Mouse (Mus musculus) megakaryocyte, embryonic 14.5 days (primary cell): Measurements from ENCODE around the gene Cenpa. TPM values are rescaled to one million over a fixed set of nuclear protein-coding genes. Genes with fewer than 3 reads are reported as not detected.

ENCODE experiments used
- H3K27me3 ChIP-seq: replicated peaks from 2 replicates; pipeline ENCODE3; 2012; ENCODE audit warnings: inconsistent platforms
- H3K36me3 ChIP-seq: replicated peaks from 2 replicates; pipeline ENCODE3; 2012; ENCODE audit warnings: low read length, inconsistent platforms, mixed read lengths
- H3K4me1 ChIP-seq: 2 replicates; pipeline ENCODE4 v1.6.1; 2012; ENCODE audit warnings: inconsistent platforms
- H3K4me3 ChIP-seq: replicated peaks from 2 replicates; pipeline ENCODE3; 2012; ENCODE audit warnings: moderate library complexity, mild to moderate bottlenecking, inconsistent platforms
- H3K9me3 ChIP-seq: 2 replicates; pipeline ENCODE4 v1.6.1; 2012; ENCODE audit warnings: inconsistent platforms
- FLI1 ChIP-seq: IDR thresholded peaks from 2 replicates; pipeline ENCODE4 v1.6.1; 2012; ENCODE audit warnings: low read length, inconsistent platforms, mixed read lengths
- GATA1 ChIP-seq: IDR thresholded peaks from 3 replicates; pipeline ENCODE4 v1.6.1; 2012; ENCODE audit warnings: mixed read lengths, low read length, inconsistent platforms, borderline replicate concordance
- polyA plus RNA-seq: library from polyadenylated mRNA; stranded (reverse); fragments of >175 nt; gene quantifications from 2 replicates; pipeline ENCODE4 v1.2.3, GENCODE M21; 2012; ENCODE audit warnings: low replicate concordance; ENCODE audit not compliant: insufficient read depth

Gene Cenpa
- polyA plus RNA-seq, 1 experiment: 208 TPM

- H3K4me1 ChIP-seq: peaks cover 37% of the 10 kb centered on the region
- H3K4me3 ChIP-seq: no peak overlapping the region
- TF ChIP-seq FLI1 (no peak), GATA1 (no peak)
- H3K36me3 ChIP-seq: no peaks in the 10 kb centered on the region
- peaks cover 43% of the 10 kb centered on the region for H3K27me3 ChIP-seq
- no peaks in the 10 kb centered on the region for H3K9me3 ChIP-seq
These were observed 22.9 kb upstream of the Cenpa start for GRCm38 (mm10) chr5:30643477-30644179.

GRCm38 (mm10) chr5:30646036-30646435 is 20.5 kb upstream of the Cenpa start:
- no peak overlapping the region for H3K4me3 ChIP-seq
- H3K4me1 ChIP-seq: peaks cover 50% of the 10 kb centered on the region
- H3K27me3 ChIP-seq: peaks cover 25% of the 10 kb centered on the region
- TF ChIP-seq FLI1 (no peak), GATA1 (no peak)
- H3K36me3 ChIP-seq: peaks cover 4% of the 10 kb centered on the region
- no peaks in the 10 kb centered on the region for H3K9me3 ChIP-seq

- H3K4me3 ChIP-seq: peak overlapping the region; percentile 98
- no peak for TF ChIP-seq GATA1
- H3K9me3 ChIP-seq: no peaks in the 10 kb centered on the region
- peaks cover 13% of the 10 kb centered on the region for H3K36me3 ChIP-seq
- H3K4me1 ChIP-seq: peaks cover 63% of the 10 kb centered on the region
- peaks cover 16% of the 10 kb centered on the region for H3K27me3 ChIP-seq
These were observed 19.2 kb upstream of the Cenpa start for GRCm38 (mm10) chr5:30647396-30647795.

- H3K36me3 ChIP-seq: peaks cover 19% of the 10 kb centered on the region
- H3K9me3 ChIP-seq: no peaks in the 10 kb centered on the region
- peaks cover 66% of the 10 kb centered on the region for H3K4me1 ChIP-seq
- peaks cover 13% of the 10 kb centered on the region for H3K27me3 ChIP-seq
- peak within 1 kb of the TSS; percentile 98 for H3K4me3 ChIP-seq
- TF ChIP-seq GATA1 (no peak), FLI1 (no peak)
These were observed 18.6 kb upstream of the Cenpa start, which contains the start of gene Slc35f6 for GRCm38 (mm10) chr5:30647815-30648560. TSS of gene Slc35f6 (plus strand) at chr5:30647933.

- H3K9me3 ChIP-seq: no peaks in the 10 kb centered on the region
- peak overlapping the region; percentile 98 for H3K4me3 ChIP-seq
- TF ChIP-seq FLI1 (no peak), GATA1 (no peak)
- peaks cover 5% of the 10 kb centered on the region for H3K27me3 ChIP-seq
- H3K4me1 ChIP-seq: peaks cover 61% of the 10 kb centered on the region
- H3K36me3 ChIP-seq: peaks cover 34% of the 10 kb centered on the region
These were observed 17.0 kb upstream of the Cenpa start for GRCm38 (mm10) chr5:30649558-30649957.

GRCm38 (mm10) chr5:30650756-30651155 is 15.8 kb upstream of the Cenpa start:
- Histone ChIP-seq H3K4me3 (peak overlapping the region; percentile 83), H3K36me3 (peaks cover 46% of the 10 kb centered on the region)

GRCm38 (mm10) chr5:30651554-30651953 is 15.0 kb upstream of the Cenpa start:
- Histone ChIP-seq H3K4me3 (no peak overlapping the region), H3K9me3 (no peaks in the 10 kb centered on the region), H3K27me3 (no peaks in the 10 kb centered on the region), H3K36me3 (peaks cover 54% of the 10 kb centered on the region), H3K4me1 (peaks cover 81% of the 10 kb centered on the region)
- TF ChIP-seq GATA1: no peak

More at GRCm38 (mm10) chr5:30650756-30651155, 15.8 kb upstream of the Cenpa start:
- no peaks in the 10 kb centered on the region for H3K27me3 ChIP-seq
- TF ChIP-seq FLI1 (no peak), GATA1 (no peak)
- peaks cover 73% of the 10 kb centered on the region for H3K4me1 ChIP-seq
- no peaks in the 10 kb centered on the region for H3K9me3 ChIP-seq

- Histone ChIP-seq H3K4me1 (peaks cover 79% of the 10 kb centered on the region), H3K4me3 (no peak overlapping the region), H3K27me3 (no peaks in the 10 kb centered on the region), H3K9me3 (no peaks in the 10 kb centered on the region), H3K36me3 (peaks cover 70% of the 10 kb centered on the region)
- no peak for TF ChIP-seq GATA1
- no peak for TF ChIP-seq FLI1
These were observed 13.3 kb upstream of the Cenpa start for GRCm38 (mm10) chr5:30653246-30653645.

- Histone ChIP-seq H3K36me3 (peaks cover 77% of the 10 kb centered on the region), H3K9me3 (0 out of 2 replicates have a peak, but pooled peaks cover under 1% of the 10 kb centered on the region), H3K27me3 (no peaks in the 10 kb centered on the region), H3K4me1 (peaks cover 61% of the 10 kb centered on the region), H3K4me3 (no peak overlapping the region)
- no peak for TF ChIP-seq GATA1
- no peak for TF ChIP-seq FLI1
These were observed 11.5 kb upstream of the Cenpa start for GRCm38 (mm10) chr5:30655042-30655441.
